Mouse (Mus musculus) cerebral cortex, adult 2 months (tissue): Measurements from ENCODE around the gene Hsdl2.

Experiments used
- WGBS: fragments of 180-500 bp; shearing (Covaris S2); methylation state at CpG from one replicate; pipeline ENCODE4 v1.1.7; 2018; 5-methylcytosine and 5-hydroxymethylcytosine counted together

The Hsdl2 gene

DNA sequence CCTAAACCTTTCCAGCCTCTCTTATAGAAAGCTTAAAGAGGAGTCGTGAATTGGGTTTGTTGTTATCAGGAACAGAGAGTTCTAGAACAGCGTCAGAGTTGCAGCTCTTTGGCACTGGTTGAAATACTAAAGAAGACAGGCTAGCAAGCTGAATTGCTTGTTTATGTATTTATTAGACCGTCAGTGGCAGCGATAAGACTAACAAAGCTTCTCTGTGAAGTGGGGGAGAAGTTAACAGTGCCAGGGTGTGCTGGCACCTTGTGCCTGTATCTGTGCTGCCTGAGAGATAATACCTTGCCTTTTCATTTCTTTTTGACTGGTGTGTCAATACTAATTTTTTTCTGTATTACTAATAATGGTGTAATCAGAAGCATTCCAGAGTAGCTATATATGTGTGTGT, 46.9 kb downstream of the Hsdl2 start:
- WGBS = 60% methylated on average over 4 of the region's 4 CpGs

DNA sequence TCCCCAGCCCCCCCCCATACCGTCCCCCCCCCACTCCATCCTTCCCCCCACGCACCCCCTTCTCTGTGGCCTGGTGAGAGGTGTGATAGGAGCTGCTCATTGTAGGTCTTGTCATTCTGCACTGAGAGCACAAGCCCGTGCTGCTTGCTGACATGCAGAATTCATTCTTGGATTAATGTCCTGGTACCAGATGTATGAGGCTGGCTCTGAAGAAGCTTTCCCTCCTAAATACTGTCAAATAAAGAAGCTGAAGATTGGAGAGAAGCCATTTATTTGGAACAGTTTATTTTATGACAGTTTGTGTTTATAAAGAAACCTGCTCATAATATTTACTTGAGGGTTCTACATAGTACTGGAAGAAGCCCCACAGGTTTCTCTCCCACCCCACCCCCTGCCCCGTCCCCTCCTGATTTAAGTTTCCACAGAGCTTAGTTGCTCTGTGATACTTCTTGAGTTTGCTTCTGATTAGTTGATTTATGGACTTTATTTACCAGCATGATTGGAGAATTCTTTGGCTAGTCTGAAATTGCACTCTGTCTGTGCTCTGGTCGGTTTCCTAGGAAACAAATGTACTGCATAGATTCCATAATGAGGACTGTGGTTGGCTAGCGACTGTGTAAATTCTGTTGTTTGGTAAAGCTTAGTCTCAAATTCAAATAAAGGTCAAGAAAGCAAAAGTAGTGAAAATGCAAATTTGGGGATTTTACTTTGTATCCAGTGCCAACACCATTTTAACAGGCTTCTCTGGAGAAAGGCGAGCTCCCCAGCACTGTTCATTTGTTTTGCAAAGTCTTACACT, 47.9 kb downstream of the Hsdl2 start:
- WGBS = 25% methylated on average over 7 of the region's 7 CpGs

DNA sequence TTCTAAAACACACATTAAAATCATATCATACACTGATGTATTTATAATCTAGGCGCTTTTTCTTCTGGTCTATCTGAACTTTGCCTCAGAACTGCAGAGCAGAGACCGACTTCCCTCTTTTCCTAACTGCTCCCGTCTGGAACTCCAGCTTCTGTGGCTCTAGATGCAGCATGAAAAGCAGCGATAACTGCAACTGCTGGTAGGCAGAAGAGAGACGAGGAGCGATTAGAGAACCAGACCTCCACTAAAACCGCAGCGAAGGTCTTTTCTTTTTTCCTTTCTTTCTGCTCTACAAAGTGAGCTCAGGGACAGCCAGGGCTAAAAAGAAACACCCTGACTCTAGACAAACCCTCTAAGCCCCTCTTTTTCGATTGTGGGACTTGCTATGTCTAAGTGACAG, 48.8 kb downstream of the Hsdl2 start:
- WGBS = 73% methylated on average over 9 of the region's 9 CpGs

DNA sequence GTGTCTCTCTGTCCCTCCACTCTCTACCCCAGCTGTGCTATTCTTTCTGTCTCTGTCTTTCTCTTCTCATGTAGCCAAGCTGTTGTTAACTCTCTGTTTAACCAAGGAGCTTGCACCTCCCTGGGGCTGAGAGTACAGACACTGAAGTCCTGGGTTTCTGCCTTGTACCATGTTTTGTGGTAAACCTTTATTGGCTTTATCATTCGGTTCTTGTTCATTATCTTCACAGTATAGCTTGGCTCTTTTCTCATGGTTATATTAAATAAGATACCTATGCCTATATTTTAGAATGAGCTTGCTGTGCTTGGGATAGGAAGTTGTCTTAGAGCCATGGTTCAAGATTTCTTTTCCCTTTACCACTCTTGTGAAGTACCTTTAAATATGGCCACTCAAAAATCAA, 53.2 kb downstream of the Hsdl2 start:
- 70% methylated on average over 1 of the region's 1 CpGs for WGBS

DNA sequence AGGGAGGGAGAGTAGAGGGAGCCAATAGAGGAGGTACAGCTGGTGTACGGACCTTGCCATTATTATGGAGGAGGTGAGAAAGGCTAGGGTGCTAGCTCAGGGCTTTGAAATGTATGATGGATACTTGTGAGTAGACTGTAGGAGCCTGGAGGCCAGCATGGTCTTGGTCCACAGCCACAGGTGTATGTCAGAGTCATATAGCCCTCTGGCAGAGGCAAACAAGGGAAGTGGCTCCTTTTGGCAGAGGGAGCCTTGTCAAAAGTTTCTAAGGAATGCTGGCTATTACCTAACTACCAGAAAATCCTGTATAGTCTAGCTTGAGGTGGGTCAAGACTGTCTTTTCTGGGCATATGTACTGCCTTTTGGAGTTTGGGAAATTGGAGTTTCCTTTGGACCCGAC, 59.4 kb downstream of the Hsdl2 start:
- WGBS = 89% methylated on average over 2 of the region's 2 CpGs

DNA sequence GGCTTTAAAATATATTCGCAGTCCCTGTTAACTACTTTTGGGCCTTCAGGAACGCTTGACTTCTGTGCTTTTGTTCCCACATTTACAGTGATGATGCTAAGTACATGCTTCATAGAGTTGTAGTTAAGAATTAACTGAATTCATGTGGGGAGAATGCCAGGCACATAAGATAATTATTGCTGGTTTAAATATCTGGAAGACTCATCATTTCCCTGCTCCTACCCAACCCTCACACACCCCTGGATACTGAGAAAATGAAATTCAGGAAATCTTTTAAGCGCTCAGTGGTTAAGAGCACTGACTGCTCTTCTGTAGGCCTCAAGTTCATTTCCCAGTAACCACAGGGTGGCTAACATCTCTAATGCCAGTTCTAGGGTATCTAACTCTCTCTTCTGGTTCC, 60.7 kb downstream of the Hsdl2 start:
- 93% methylated on average over 3 of the region's 3 CpGs for WGBS

DNA sequence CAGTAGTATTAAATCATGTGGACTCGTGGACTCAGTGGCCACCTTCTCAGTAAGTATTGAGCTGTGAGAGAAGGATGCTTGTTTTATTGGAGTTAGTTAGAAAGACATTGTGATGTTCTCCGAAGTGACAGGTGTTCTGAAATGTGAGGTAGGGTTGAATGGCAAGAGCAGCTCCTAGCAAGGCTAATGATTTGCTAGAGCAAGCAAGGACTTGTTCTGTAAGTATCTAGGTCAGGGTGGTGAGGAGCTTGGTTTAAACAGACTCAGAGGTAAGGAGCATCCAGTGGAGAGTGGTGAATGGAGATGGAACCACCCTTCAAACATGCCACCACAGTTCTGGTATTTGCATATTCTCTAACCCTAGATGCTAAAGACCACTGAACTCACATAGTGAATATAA, 61.3 kb downstream of the Hsdl2 start:
- WGBS = 95% methylated on average over 2 of the region's 2 CpGs

DNA sequence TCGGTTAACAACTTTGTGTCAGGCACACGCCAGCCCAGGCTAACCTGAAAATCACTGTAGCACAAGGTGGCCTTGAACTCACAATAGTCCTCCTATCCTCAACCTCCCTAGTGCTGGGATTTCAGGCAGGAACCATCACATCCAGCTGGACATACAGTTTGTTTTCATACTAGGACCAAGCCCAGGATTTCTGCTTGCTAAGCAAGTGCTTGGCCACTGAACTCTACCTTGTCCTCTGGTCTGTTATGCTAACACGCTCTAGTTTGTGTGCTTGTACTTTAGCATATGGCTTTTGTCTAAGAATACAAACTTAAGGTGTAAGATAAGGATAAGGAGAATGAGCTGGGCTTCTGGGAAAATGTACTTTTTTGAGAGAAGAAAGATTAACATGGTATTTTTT, 63.1 kb downstream of the Hsdl2 start:
- 89% methylated on average over 3 of the region's 3 CpGs for WGBS

DNA sequence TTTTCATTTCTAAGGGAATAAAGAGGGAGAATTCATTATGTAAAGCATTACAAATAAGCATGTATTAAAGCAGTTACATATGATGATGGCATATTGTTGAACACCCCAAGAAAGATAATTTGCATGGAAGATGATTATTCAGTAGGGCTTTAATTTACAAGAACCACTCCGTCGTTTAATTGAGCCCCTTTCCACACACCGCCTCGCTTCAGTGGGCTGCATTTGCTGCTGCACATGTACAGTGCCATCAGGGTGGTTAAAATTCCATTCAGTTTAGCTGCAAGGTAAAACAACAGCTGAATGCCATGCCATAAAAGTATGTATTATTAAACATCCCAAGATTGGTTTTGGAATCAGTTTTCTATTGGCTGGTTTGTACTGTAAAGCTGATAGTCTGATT, 63.6 kb downstream of the Hsdl2 start:
- 77% methylated on average over 4 of the region's 4 CpGs for WGBS

DNA sequence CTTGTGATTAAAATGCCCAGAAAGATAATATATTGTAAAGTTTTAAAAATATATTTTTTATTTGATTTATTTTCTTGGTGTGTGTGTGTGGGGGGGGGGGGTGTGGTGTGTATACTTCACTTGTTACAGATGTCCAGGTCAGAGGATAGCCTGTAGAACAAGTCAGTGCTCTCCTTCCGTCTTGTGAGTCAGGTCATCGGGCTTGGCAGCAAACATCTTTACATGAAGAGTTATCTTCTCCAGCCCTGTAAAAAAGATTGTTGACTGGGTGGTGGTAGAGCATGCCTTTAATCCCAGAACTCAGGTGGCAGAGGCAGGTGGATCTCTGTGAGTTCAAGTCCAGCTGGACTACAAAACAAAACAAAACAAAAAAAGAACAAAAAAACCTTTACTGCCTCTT, 64.2 kb downstream of the Hsdl2 start:
- 98% methylated on average over 2 of the region's 2 CpGs for WGBS

DNA sequence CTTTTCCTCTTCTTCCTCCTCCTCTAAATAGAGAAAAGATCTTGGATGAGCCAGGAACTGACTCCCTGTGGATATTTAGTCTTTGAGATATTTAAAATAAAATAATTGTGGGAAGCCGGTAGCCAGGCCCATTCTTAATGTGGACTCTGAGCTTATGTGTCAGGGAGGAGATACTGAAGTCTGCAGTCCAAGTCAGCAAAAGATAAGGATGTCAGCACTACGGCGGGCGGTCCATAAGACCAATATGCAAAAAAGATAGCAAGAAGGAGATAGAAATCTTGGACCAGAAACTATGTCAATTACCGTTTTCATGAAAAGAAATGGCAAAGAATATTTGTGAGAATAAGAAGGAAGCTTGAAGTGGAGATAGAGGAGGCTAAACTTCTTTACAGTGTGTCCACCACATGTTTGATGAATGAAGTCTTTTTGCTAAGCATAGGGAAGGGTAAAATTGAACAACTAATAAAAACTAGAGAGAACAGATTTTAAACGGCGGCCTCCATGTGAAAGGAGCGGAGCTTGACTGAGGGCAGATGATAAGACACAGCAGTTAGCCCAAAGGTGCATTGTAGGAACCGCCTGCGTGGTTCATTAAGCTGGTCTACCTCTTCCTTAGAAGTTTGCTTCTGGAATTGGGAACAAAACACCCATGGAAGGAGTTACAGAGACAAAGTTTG, 64.8 kb downstream of the Hsdl2 start:
- 97% methylated on average over 10 of the region's 10 CpGs for whole genome bisulfite sequencing

DNA sequence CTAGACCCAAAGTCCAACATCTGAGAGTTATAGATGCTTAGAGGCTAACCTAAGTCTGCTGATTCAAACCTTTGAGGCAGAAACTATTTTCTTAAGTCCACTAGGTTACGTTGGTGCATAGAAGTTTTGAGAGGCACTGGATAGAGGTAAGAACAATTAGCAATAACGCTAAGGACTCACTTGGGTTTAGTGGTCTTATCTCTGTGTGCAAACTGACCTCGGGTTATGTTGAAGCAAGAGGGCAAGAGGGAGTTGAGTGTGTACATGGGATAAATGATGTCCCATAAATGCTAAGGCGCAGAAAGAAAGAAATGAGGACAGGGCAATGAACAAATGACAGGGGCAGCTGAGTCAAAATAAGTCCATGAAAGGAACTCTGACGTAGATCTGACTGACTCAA, 67.8 kb downstream of the Hsdl2 start:
- WGBS = 92% methylated on average over 5 of the region's 5 CpGs

DNA sequence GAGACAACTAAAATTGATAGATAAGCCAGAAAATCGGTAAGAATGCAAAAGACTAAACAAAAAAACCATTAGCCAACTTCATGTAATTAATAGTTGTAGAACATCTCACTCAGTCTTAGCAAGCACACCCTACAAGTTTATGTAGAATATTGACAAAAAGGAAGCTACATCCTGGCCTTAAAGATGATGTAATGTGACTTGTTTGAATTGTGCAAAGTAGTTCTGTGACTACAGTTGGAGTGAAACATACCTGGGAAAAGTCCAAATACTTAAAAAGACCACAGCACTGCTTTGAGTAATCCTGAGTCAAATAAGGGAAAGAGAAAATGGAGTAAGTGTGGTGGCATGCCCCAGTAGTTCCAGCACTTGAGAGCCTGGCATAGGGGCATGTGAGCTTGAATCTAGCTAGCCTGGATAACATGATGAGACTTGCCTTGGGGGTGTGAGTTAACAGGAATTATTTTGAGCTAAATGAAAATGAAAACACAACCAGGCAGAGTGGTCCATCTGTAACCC, 70.9 kb downstream of the Hsdl2 start:
- WGBS = 86% methylated on average over 1 of the region's 1 CpGs

DNA sequence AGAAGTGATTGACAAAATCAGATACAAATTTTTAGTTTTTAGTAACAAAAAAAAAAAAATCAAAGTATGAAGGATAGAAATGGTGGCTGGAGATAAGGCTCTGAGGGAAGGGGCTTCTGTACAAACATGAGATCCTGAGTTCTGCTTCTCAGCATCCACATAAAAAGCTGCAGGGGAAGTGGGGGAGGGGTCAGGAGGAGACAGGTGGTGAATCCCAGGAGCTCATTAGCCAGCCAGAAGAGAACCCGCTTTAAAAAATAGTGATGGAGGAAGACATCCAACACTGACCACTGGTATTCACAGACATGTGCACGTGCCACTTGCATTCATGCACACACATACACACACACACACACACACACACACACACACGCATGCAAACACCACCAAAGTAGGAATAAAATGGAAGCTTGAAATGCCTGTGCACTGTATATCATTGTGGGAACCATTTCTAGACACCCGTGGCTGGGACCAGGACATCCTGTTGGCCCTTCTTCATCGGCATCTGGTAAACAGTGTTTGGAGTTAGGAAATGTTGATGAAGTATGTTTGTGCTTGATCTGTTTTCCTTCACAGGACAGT, 74.8 kb downstream of the Hsdl2 start:
- WGBS = 76% methylated on average over 5 of the region's 5 CpGs

DNA sequence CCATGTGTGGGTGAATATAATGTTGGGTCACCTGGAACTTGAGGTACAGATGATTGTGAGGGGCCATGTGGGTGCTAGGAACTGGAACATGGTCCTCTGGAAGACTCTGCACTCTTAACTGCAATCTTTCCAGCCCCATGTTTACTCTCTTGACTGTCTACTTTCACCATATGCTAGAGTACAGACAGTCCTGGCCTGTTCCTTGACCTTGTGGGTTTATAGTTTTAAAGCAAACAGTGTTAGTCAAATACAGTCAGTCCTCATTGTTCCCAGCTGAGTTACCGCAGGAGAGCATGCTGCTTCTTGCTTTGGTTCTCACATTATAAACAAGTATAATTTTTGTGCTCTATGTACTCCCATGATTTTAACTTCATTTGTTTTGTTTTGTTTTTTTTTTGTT, 80.8 kb downstream of the Hsdl2 start:
- 96% methylated on average over 1 of the region's 1 CpGs for WGBS

DNA sequence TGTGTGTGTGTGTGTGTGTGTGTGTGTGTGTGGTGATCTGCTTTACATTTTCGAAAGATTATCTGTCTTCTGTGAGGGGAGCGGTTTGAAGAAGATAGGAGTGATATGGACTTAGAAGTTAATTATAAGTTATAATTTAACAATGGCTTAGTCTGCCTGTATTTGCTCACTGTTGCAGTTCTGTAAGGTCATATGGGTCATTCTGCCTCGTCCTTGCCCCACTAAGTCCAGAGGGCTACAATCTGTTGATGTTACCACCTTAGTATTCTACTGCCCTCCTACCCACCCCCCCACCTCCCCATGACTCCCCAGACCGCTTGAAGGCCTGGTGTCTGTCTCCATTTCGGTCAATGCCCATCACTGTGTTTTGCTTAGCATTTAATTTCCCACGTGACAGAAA, 82.1 kb downstream of the Hsdl2 start:
- 95% methylated on average over 6 of the region's 6 CpGs for WGBS

DNA sequence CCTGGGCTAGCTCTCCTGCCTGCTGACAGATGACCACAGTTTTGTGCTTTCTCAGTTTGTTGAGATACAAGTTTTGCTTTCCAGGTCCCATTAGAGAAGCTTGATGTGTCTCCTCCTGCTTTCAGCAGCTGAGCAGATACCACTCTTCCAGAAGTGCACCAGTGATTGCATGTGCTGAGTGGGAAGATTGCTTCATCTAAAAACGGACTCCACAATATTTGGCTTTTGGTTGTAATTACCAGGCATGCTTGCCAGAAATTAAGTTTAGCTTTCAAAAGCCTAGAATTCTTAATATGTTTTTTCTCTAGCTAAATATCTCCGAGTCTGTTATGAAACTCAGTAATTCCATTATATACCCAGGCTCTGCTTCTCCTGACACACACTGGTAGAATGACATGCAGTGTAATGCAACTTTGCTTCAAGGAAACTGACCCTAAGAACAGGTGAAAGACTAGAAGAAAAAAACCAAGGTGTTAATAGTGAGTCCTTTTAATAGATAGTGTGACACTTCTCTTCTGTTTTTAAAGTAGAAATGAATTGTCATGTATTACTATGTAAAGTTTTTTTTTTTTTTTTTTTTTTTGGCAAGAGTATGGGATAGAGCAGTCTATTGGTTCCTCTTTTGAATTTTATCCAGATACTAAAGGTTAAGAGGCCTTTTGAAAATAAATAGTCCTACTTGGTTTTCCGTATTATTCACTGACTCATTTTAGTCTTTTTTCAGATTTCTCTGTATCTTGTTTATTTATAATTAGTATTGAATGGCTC, 85.4 kb downstream of the Hsdl2 start:
- WGBS = 58% methylated on average over 3 of the region's 3 CpGs

DNA sequence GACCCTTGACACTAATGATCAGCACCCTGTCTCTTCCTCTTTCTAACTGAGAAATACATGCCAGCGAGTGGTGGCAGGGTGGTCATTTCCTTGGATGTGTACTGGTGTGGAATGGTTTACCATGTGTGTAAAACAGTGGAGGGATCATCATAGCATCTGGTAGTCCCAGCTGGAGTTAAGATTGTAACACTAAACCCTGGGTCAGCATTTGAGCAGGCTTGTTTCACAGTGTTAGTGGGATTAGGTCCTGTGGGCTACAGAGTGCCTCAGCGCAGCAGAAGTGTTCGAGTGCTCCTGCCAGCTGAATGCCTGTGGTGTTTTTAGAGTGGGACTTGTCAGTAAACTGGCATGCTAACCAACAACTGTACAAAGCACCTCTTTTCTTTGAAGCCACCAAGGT, 86.7 kb downstream of the Hsdl2 start:
- 75% methylated on average over 3 of the region's 3 CpGs for WGBS
